Mouse (Mus musculus) heart, postnatal 0 days (tissue): ENCODE results near the gene B4galnt3. TPM values are rescaled to one million over a fixed set of nuclear protein-coding genes. Genes with fewer than 3 reads are reported as not detected.
A peak's percentile ranks its signal among the peaks of the same experiment; 100 is the strongest.
"Not testable (repeated sequence)": the region's sequence is repeated elsewhere in the genome, so short reads cannot be mapped to it uniquely, and the experiment has no call there.

Experiments
- ATAC-seq: fragments of 200-750 bp; cut with Nextera tagmentation; 2 replicates; pipeline ENCODE4 v1.8.0; 2017; ENCODE audit warnings: low read depth, moderate number of reproducible peaks, moderate library complexity; ENCODE audit not compliant: insufficient read depth
- DNase-seq: peaks from one replicate; pipeline ENCODE4 v3.0.0-alpha.2; 2016; ENCODE audit warnings: low spot score
- H3K27ac ChIP-seq: fragments of 300-500 bp; sonication (generic); 2 replicates; pipeline ENCODE4 v1.5.1; 2014; ENCODE audit warnings: low read depth, mild to moderate bottlenecking
- H3K27me3 ChIP-seq: fragments of 300-500 bp; sonication (generic); 2 replicates; pipeline ENCODE4 v1.6.1; 2014; ENCODE audit warnings: low read length, mixed read lengths; ENCODE audit not compliant: control insufficient read depth, insufficient read depth
- H3K36me3 ChIP-seq: fragments of 300-500 bp; sonication (generic); replicated peaks from 2 replicates; pipeline ENCODE4 v1.6.1; 2014; ENCODE audit warnings: low read length, mixed read lengths; ENCODE audit not compliant: control insufficient read depth, insufficient read depth
- H3K4me1 ChIP-seq: fragments of 300-500 bp; sonication (generic); 2 replicates; pipeline ENCODE4 v1.6.1; 2014; ENCODE audit warnings: antibody characterized with exemption; ENCODE audit not compliant: control insufficient read depth, insufficient read depth
- H3K4me2 ChIP-seq: fragments of 300-500 bp; sonication (generic); 2 replicates; pipeline ENCODE4 v1.6.1; 2014; ENCODE audit warnings: low read depth, mild to moderate bottlenecking, low read length, moderate library complexity
- H3K4me3 ChIP-seq: fragments of 300-500 bp; sonication (generic); 2 replicates; pipeline ENCODE4 v1.5.1; 2014; ENCODE audit warnings: low read depth, low read length
- H3K9ac ChIP-seq: fragments of 300-500 bp; sonication (generic); replicated peaks from 2 replicates; pipeline ENCODE4 v1.6.1; 2014; ENCODE audit warnings: low read depth, low read length, mixed read lengths
- H3K9me3 ChIP-seq: fragments of 300-500 bp; sonication (generic); replicated peaks from 2 replicates; pipeline ENCODE4 v1.6.1; 2016; ENCODE audit warnings: low read length; ENCODE audit not compliant: control insufficient read depth
- CTCF ChIP-seq: IDR thresholded peaks from 2 replicates; pipeline ENCODE4 v1.5.1; 2016; ENCODE audit warnings: antibody characterized with exemption, control low read depth, low read depth
- EP300 ChIP-seq: IDR thresholded peaks from 2 replicates; pipeline ENCODE4 v1.6.1; 2016; ENCODE audit warnings: antibody characterized with exemption, low read depth
- WGBS: fragments of 180-500 bp; shearing (Covaris S2); extraction: QIAGEN DNeasy Blood & Tissue Kit; methylation state at CpG from one replicate; pipeline ENCODE4 v1.1.7; 2014; 5-methylcytosine and 5-hydroxymethylcytosine counted together
- polyA plus RNA-seq: library from polyadenylated mRNA; unstranded; fragments of >200 nt; fragmentation: Nextera tagmentation; extraction: Ambion mirVana; gene quantifications from 2 replicates; pipeline ENCODE4 v1.2.1, GENCODE M21; 2015
- total RNA-seq: library from RNA; depleted of rRNA; stranded (reverse); fragments of >200 nt; gene quantifications from 2 replicates; pipeline ENCODE4 v1.2.3, GENCODE M21; 2014; ENCODE audit warnings: low replicate concordance

B4galnt3 gene
- total and polyA plus RNA-seq, 2 experiments from 2014 or later, result 0.08 TPM; not detected in 1

DNA sequence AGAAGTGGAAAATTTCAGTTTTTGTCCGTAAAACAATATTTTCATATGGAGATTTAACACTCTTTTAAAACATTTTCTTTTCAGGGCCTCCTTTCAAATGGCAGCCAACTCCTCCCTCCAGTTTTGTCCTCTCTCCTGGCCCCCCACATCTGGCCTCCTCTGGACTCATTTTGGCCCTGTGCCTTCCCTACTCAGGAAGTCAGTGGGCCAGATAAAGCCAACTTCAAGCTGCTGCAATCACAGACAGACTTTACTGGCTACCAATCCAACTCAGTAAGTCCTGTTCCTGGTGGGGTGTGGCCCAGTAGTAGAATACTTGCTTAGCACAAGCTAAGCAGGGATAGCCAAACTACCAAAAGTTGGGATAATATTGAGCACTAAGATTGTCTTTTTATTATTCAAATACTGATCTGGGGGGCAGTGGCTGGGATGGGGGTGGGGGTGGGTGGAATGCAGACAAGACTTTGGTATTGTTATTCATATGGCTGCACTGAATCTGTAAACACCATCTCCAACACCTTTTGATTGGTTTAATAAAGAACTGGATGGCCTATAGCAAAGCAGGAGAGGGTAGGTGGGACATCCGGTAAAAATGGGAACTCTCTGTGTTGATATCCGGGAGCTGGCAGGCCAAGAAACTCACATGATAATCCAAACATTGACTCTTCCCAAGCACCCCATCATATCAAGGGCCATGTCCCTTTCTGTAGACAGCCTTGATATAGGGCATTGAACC, 12.7 kb upstream of the B4galnt3 start:
- WGBS, result 86% methylated on average over 3 of the region's 3 CpGs
- Histone ChIP-seq H3K4me2 (no peak overlapping the region), H3K9ac (no peak overlapping the region), H3K4me3 (no peak overlapping the region), H3K4me1 (0 out of 2 replicates have a peak, but pooled peaks cover 2% of the 10 kb centered on the region), H3K27ac (no peak overlapping the region), H3K9me3 (no peaks in the 10 kb centered on the region), H3K36me3 (no peaks in the 10 kb centered on the region), H3K27me3 (peaks cover 4% of the 10 kb centered on the region; the same call in 1 of the 2 replicates)
- TF ChIP-seq EP300, result no peak
- TF ChIP-seq CTCF, result no peak
- DNase-seq (peak; percentile 35), ATAC-seq (no peak)

DNA sequence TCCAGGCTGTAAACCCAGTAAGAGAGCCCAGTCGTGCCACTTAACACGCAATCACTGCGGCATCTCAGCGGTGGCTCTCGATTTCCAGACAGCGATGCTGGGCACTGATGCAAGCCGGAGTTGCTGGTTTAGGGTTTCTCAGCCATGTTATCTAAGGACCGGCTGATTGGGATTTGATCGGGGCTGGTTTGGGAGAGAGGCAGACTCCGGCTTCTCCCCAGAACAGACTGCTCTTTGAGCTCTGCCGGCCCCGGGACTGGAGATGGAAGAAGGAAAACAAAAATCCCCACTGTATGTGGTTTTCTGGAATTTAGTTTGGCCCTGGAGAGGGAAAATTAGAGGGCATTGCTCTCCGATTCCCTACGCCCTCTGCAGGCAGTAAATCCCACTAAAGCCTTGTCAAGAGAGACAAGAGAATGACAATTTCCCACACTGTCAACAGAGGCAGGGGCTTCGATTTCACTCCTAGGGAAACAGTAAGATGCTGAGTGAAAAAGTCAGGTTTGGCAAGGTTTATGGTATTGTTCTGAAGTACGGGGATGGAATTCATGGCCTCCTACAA, 8.5 kb upstream of the B4galnt3 start:
- no peak overlapping the region for H3K27ac ChIP-seq
- peaks cover 4% of the 10 kb centered on the region; the same call in 1 of the 2 replicates for H3K27me3 ChIP-seq
- no peaks in the 10 kb centered on the region for H3K36me3 ChIP-seq
- TF ChIP-seq EP300 (no peak), CTCF (peak; percentile 43)
- no peak for ATAC-seq
- WGBS, result 17% methylated on average over 16 of the region's 16 CpGs
- DNase-seq, result peak; percentile 18
- H3K4me2 ChIP-seq, result peak overlapping the region; percentile 40
- H3K9ac ChIP-seq, result no peak overlapping the region
- no peaks in the 10 kb centered on the region for H3K4me1 ChIP-seq
- H3K9me3 ChIP-seq, result no peaks in the 10 kb centered on the region
- no peak overlapping the region for H3K4me3 ChIP-seq

DNA sequence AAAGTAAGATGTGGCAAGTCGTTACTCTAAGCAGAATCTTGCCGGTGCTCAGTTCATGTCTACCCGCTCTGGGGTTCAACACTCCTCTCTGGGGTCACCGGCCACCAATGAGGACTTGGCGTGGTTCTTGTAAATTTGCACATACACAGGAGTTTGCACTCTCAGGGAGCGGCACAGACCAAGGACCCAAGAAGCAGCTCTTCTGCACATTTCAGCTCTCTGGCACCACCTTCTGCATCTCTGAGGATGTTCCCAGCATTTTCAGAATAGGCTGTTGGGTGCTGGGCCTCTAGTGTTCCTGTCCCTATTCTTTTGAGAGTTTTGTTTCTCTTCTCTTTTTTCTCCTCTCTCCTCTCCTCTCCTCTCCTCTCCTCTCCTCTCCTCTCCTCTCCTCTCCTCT, 6.8 kb upstream of the B4galnt3 start:
- H3K9me3 ChIP-seq, result no peaks in the 10 kb centered on the region
- 17% methylated on average over 6 of the region's 6 CpGs for WGBS
- H3K4me2 ChIP-seq, result no peak overlapping the region
- no peaks in the 10 kb centered on the region for H3K36me3 ChIP-seq
- no peaks in the 10 kb centered on the region for H3K4me1 ChIP-seq
- no peak overlapping the region for H3K4me3 ChIP-seq
- H3K9ac ChIP-seq, result no peak overlapping the region
- peaks cover 4% of the 10 kb centered on the region for H3K27me3 ChIP-seq
- no peak for TF ChIP-seq EP300
- peak; percentile 74 for TF ChIP-seq CTCF
- peak; percentile 77 for ATAC-seq
- peak; percentile 64 for DNase-seq
- H3K27ac ChIP-seq, result no peak overlapping the region

DNA sequence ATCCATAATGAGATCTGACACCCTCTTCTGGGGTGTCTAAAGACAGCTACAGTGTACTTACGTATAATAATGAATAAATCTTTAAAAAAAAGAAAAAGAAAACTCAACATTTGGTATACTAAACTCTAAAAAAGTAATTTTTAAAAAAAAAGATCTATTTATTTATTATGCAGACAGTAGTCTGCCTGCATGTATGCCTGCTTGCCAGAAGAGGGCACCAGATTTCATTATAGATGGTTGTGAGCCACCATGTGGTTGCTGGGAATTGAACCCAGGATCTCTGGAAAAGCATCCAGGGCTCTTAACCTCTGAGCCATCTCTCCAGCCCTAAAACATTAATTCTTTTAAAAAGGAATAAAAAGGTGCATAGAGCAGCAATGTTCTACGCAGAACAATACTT, 2.2 kb upstream of the B4galnt3 start:
- TF ChIP-seq CTCF, result peak; percentile 10; the same call in 1 of the 2 replicates
- not testable (repeated sequence) for H3K27ac ChIP-seq, H3K9ac ChIP-seq, DNase-seq, H3K9me3 ChIP-seq, H3K36me3 ChIP-seq, H3K4me1 ChIP-seq, H3K4me2 ChIP-seq, ATAC-seq, H3K4me3 ChIP-seq
- 85% methylated on average over 2 of the region's 2 CpGs for WGBS
- peaks cover 36% of the 10 kb centered on the region for H3K27me3 ChIP-seq

DNA sequence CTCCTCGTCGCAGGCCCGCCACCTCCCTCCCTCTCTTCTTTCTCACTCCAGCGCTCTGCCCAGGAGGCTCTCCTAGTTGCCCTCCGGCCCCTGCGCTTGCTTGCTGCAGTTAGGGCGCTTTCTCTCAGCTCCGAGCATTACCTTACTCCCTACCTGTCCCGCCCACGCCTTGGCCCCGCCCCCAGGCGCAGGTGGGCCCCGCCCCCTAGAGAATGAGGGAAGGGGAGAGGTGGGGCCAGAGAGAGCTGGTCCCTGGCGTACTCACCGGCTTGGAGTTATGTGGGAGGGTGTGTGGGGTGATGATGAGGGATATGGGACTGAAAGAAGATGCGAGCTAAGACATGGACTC, 400 bp upstream of the B4galnt3 start:
- DNase-seq, result peak; percentile 16
- peak overlapping the region; percentile 59 for H3K4me3 ChIP-seq
- peak overlapping the region; percentile 85 for H3K4me2 ChIP-seq
- peak; percentile 17; the same call in 1 of the 2 replicates for ATAC-seq
- TF ChIP-seq CTCF, result no peak
- TF ChIP-seq EP300, result no peak
- no peak overlapping the region for H3K27ac ChIP-seq
- no peaks in the 10 kb centered on the region for H3K9me3 ChIP-seq
- H3K36me3 ChIP-seq, result no peaks in the 10 kb centered on the region
- no peak overlapping the region for H3K9ac ChIP-seq
- H3K4me1 ChIP-seq, result peaks cover 5% of the 10 kb centered on the region
- 2% methylated on average over 16 of the region's 16 CpGs for WGBS
- peaks cover 36% of the 10 kb centered on the region for H3K27me3 ChIP-seq
